In the genomic region with DNA sequence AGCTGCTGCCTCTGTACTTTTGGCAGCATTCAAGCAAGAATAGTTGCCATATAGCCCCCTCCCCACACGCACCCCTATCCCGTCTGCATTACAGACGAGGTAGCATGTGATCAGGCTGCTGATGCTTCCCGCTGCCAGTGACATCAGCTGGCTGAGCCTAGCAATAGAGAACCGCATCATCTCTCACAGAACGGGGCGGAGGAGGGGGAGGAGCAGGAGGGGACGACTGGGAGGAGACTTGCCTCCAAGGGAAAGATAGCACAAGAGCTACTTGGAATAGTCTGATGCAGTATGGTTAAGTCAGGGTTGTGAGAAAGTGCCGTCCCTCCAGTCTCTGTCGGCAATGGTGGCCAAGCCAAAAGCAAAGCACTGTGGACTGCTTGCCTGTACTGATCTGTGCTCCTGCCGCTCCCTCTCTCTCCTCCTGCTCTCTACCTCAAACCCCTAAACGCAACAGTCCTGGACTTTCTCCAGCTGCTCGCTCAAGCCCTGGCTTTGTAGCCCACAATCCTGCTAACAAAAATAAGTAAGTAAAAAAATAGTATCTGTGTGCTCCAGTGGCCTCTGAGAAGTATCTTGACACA, we compare ENCODE assay signal across 9 mouse cellular contexts. TPM values are rescaled to one million over a fixed set of nuclear protein-coding genes. Genes with fewer than 3 reads are reported as not detected.
A peak's percentile ranks its signal among the peaks of the same experiment; 100 is the strongest.
DNase-seq lines count a peak whose midpoint lies in the region; ATAC-seq lines count a peak whose summit lies in the region.
"Had no signal": no experiment of that assay in that cellular context is flagged by ENCODE, and none has a peak within 500 bp of the region (broad histone marks: within the 10 kb centered on the region; RNA-seq: fewer than 3 reads in every experiment).

No protein-coding gene starts in this region.

- H3K36me3 ChIP-seq in embryonic facial prominence, embryonic 13.5 days = no peaks in the 10 kb centered on the region
- H3K36me3 ChIP-seq in heart, embryonic 11.5 days (ENCODE audit: control insufficient read depth, insufficient read depth, low read length) = no peaks in the 10 kb centered on the region
- H3K36me3 ChIP-seq in megakaryocyte, embryonic 14.5 days (replicated peaks; ENCODE audit: low read length) = no peaks in the 10 kb centered on the region
- H3K36me3 ChIP-seq: liver, embryonic 15.5 days had no signal

- WGBS in embryonic facial prominence, embryonic 13.5 days = 4% methylated on average over 13 of the region's 13 CpGs
- 6% methylated on average over 13 of the region's 13 CpGs for WGBS in heart, embryonic 11.5 days (ENCODE audit: insufficient replicate concordance)

- peaks cover 21% of the 10 kb centered on the region for H3K27me3 ChIP-seq in embryonic facial prominence, embryonic 13.5 days
- no peaks in the 10 kb centered on the region for H3K27me3 ChIP-seq in heart, embryonic 11.5 days (ENCODE audit: control insufficient read depth, insufficient read depth, low read length)
- H3K27me3 ChIP-seq in megakaryocyte, embryonic 14.5 days (replicated peaks) = peaks cover 36% of the 10 kb centered on the region

- peak overlapping the region; percentile 24 for H3K4me3 ChIP-seq in embryonic facial prominence, embryonic 13.5 days
- H3K4me3 ChIP-seq in heart, embryonic 11.5 days (ENCODE audit: low read depth, low read length) = peak overlapping the region; percentile 17; the same call in 1 of the 2 replicates
- peak overlapping the region; percentile 72 for H3K4me3 ChIP-seq in megakaryocyte, embryonic 14.5 days (replicated peaks)
- H3K4me3 ChIP-seq: liver, embryonic 15.5 days had no signal

- H3K27ac ChIP-seq in embryonic facial prominence, embryonic 13.5 days = no peak overlapping the region
- no peak overlapping the region for H3K27ac ChIP-seq in heart, embryonic 11.5 days (ENCODE audit: low read depth, low read length)
- H3K27ac ChIP-seq: liver, embryonic 15.5 days had no signal

- peak overlapping the region; percentile 54 for H3K4me2 ChIP-seq in embryonic facial prominence, embryonic 13.5 days
- H3K4me2 ChIP-seq in heart, embryonic 11.5 days = peak overlapping the region; percentile 61
- H3K4me2 ChIP-seq: liver, embryonic 15.5 days had no signal

- no peak for ATAC-seq in embryonic facial prominence, embryonic 13.5 days (ENCODE audit: insufficient number of reproducible peaks, insufficient read depth, low FRiP score, low TSS enrichment, low read depth)
- 0 out of 2 replicates have a peak, but pooled peaks have one; percentile 35 for ATAC-seq in heart, embryonic 11.5 days (replicated peaks; ENCODE audit: insufficient number of reproducible peaks, low FRiP score, low TSS enrichment)
- no peak for ATAC-seq in monocyte, adult 5-6 weeks (replicated peaks; ENCODE audit: insufficient number of reproducible peaks, low FRiP score, low TSS enrichment, poor library complexity, severe bottlenecking)

- H3K9ac ChIP-seq in embryonic facial prominence, embryonic 13.5 days = peak overlapping the region; percentile 52
- H3K9ac ChIP-seq in heart, embryonic 11.5 days (ENCODE audit: low read depth, low read length) = no peak overlapping the region
- H3K9ac ChIP-seq: liver, embryonic 15.5 days had no signal

- DNase-seq in urinary bladder, postnatal 14 days (ENCODE audit: low spot score) = peak; percentile 13
- DNase-seq in urinary bladder, adult 2 months (ENCODE audit: low spot score) = no peak
- peak; percentile 62 to 68 for DNase-seq in layer of hippocampus, postnatal 10 days (ENCODE audit: low spot score in 2 of 2)
- DNase-seq in right cerebral cortex, postnatal 4 days = peak; percentile 64

- H3K9me3 ChIP-seq in embryonic facial prominence, embryonic 13.5 days = no peaks in the 10 kb centered on the region
- no peaks in the 10 kb centered on the region for H3K9me3 ChIP-seq in heart, embryonic 11.5 days (replicated peaks; ENCODE audit: control insufficient read depth, low read length)
- no peaks in the 10 kb centered on the region for H3K9me3 ChIP-seq in megakaryocyte, embryonic 14.5 days
- H3K9me3 ChIP-seq: liver, embryonic 15.5 days had no signal

- H3K4me1 ChIP-seq in embryonic facial prominence, embryonic 13.5 days = peaks cover 10% of the 10 kb centered on the region; the same call in 1 of the 2 replicates
- H3K4me1 ChIP-seq in heart, embryonic 11.5 days (ENCODE audit: control insufficient read depth, insufficient read depth, low read length) = no peaks in the 10 kb centered on the region
- H3K4me1 ChIP-seq in megakaryocyte, embryonic 14.5 days = peaks cover 10% of the 10 kb centered on the region
- H3K4me1 ChIP-seq: liver, embryonic 15.5 days had no signal

RNA-seq across cellular contexts. Expression of a gene that starts 27.4 kb away (rescaled TPM):
- polyA plus RNA-seq in urinary bladder, adult 2 months (2012; rRNA removed) = 2,204 and 2,273 TPM in 2 replicates
- 1,307 and 1,416 TPM in 2 replicates for polyA plus RNA-seq in embryonic facial prominence, embryonic 13.5 days (2015; fragmentation: Nextera tagmentation; extraction: Ambion mirVana)
- polyA plus RNA-seq in heart, embryonic 11.5 days (2014; fragmentation: Nextera tagmentation; extraction: Ambion mirVana) = 1,053 and 1,144 TPM in 2 replicates
- total RNA-seq in layer of hippocampus, postnatal 10 days (2021) = 100 to 1,000 TPM; 682 to 705 TPM
- 57.3 and 223 TPM in 2 replicates for polyA plus RNA-seq in megakaryocyte, embryonic 14.5 days (2012; ENCODE audit: insufficient read depth, low replicate concordance)
- total RNA-seq in monocyte, adult 5-6 weeks (2017) = 1,304 to 1,545 TPM (median 1,450 TPM) in 3 replicates

Comparison
In these comparisons a context has a peak if more than half of its experiments do, and no peak if none do; other contexts are left out.
1. H3K4me3 ChIP-seq: peak in every context shown above with its lines; median percentile 72 in megakaryocyte, embryonic 14.5 days; 24 in embryonic facial prominence, embryonic 13.5 days; 17 in heart, embryonic 11.5 days.